Mouse (Mus musculus) MEL (cell line): ENCODE measurements around the gene Pax3. TPM values are rescaled to one million over a fixed set of nuclear protein-coding genes. Genes with fewer than 3 reads are reported as not detected.

Source experiments
- DNase-seq: peaks from one replicate; pipeline ENCODE4 v3.0.0; 2011; ENCODE audit warnings: low read depth, low spot score
- H3K27ac ChIP-seq: 2 replicates; pipeline ENCODE4 v1.5.1; 2012; ENCODE audit warnings: low read depth, mild to moderate bottlenecking, control low read depth, low read length, moderate library complexity; ENCODE audit not compliant: control insufficient read depth
- H3K27me3 ChIP-seq, 2 experiments: fragments of 150-350 bp in 1 of 2; sonication (generic) in 1 of 2; 2 replicates each; pipeline ENCODE4 v1.6.1; 2012; ENCODE audit warnings: low read length in 2 of 2, mild to moderate bottlenecking in 2 of 2, improper control_type of control experiment in 1 of 2, moderate library complexity in 1 of 2; ENCODE audit not compliant: insufficient read depth in 2 of 2, control insufficient read depth in 1 of 2
- H3K36me3 ChIP-seq, 2 experiments: 2 replicates each; pipeline ENCODE4 v1.6.1; 2012 to 2014; ENCODE audit warnings: low read length in 2 of 2, improper control_type of control experiment in 1 of 2, inconsistent platforms in 1 of 2, mild to moderate bottlenecking in 1 of 2; ENCODE audit not compliant: insufficient read depth in 2 of 2, control insufficient read depth in 1 of 2
- H3K4me1 ChIP-seq, 2 experiments: fragments of 150-350 bp in 1 of 2; sonication (generic) in 1 of 2; 2 replicates each; pipeline ENCODE4 v1.6.1; 2012; ENCODE audit warnings: low read length in 2 of 2, improper control_type of control experiment in 1 of 2, mild to moderate bottlenecking in 1 of 2; ENCODE audit not compliant: insufficient read depth in 2 of 2, control insufficient read depth in 1 of 2
- H3K4me3 ChIP-seq, 2 experiments: fragments of 150-350 bp in 1 of 2; sonication (generic) in 1 of 2; 2 replicates each; pipeline ENCODE4 v1.5.1; 2012; ENCODE audit warnings: low read depth in 2 of 2, low read length in 2 of 2, mild to moderate bottlenecking in 2 of 2, moderate library complexity in 2 of 2, control low read depth in 1 of 2, improper control_type of control experiment in 1 of 2; ENCODE audit not compliant: control insufficient read depth in 1 of 2, insufficient read depth in 1 of 2
- H3K79me2 ChIP-seq: 2 replicates; pipeline ENCODE4 v1.6.1; 2012; ENCODE audit warnings: mild to moderate bottlenecking, low read length, moderate library complexity; ENCODE audit not compliant: control insufficient read depth, poor library complexity, insufficient read depth
- H3K9ac ChIP-seq: 2 replicates; pipeline ENCODE4 v1.6.1; 2012; ENCODE audit warnings: low read depth, mild to moderate bottlenecking, control low read depth, low read length, moderate library complexity; ENCODE audit not compliant: control insufficient read depth, poor library complexity, severe bottlenecking
- H3K9me3 ChIP-seq: fragments of 150-350 bp; sonication (generic); replicated peaks from 2 replicates; pipeline ENCODE4 v1.6.1; 2012; ENCODE audit warnings: mild to moderate bottlenecking, low read length, improper control_type of control experiment, moderate library complexity; ENCODE audit not compliant: insufficient read depth
- CHD2 ChIP-seq: IDR thresholded peaks from 2 replicates; pipeline ENCODE4 v1.6.1; 2011; ENCODE audit warnings: low read length, improper control_type of control experiment
- CTCF ChIP-seq, 3 experiments: IDR thresholded peaks in 2 of 3; conservative IDR thresholded peaks in 1 of 3; 2 replicates each; pipeline ENCODE4 v1.5.1; 2011 to 2012; ENCODE audit warnings: low read length in 3 of 3, low read depth in 2 of 3, mild to moderate bottlenecking in 2 of 3, improper control_type of control experiment in 1 of 3, inconsistent platforms in 1 of 3, mixed read lengths in 1 of 3, moderate library complexity in 1 of 3; ENCODE audit not compliant: control insufficient read depth in 1 of 3, insufficient read depth in 1 of 3, poor library complexity in 1 of 3, severe bottlenecking in 1 of 3
- ELF1 ChIP-seq: IDR thresholded peaks from 2 replicates; pipeline ENCODE4 v1.6.1; 2014; ENCODE audit warnings: low read depth, mild to moderate bottlenecking, inconsistent platforms, low read length, improper control_type of control experiment, moderate library complexity
- JUND ChIP-seq: IDR thresholded peaks from 2 replicates; pipeline ENCODE4 v1.6.1; 2011; ENCODE audit warnings: low read depth, mild to moderate bottlenecking, improper control_type of control experiment, low read length
- MAFK ChIP-seq: IDR thresholded peaks from 2 replicates; pipeline ENCODE4 v1.6.1; 2011; ENCODE audit warnings: low read depth, mild to moderate bottlenecking, low read length, improper control_type of control experiment, borderline replicate concordance
- MAX ChIP-seq: IDR thresholded peaks from 2 replicates; pipeline ENCODE4 v1.6.1; 2011; ENCODE audit warnings: low read length, improper control_type of control experiment
- MXI1 ChIP-seq: IDR thresholded peaks from 2 replicates; pipeline ENCODE4 v1.6.1; 2011; ENCODE audit warnings: mild to moderate bottlenecking, low read depth, low read length, improper control_type of control experiment
- MYC ChIP-seq: IDR thresholded peaks from 2 replicates; pipeline ENCODE4 v1.6.1; 2011; ENCODE audit warnings: low read depth, mild to moderate bottlenecking, low read length, improper control_type of control experiment, moderate library complexity
- NRF1 ChIP-seq: IDR thresholded peaks from 2 replicates; pipeline ENCODE4 v1.6.1; 2014; ENCODE audit warnings: low read depth, mild to moderate bottlenecking, inconsistent platforms, low read length, improper control_type of control experiment, moderate library complexity; ENCODE audit not compliant: poor library complexity, insufficient read depth, severe bottlenecking
- POLR2A ChIP-seq, 2 experiments: IDR thresholded peaks; 2 replicates each; pipeline ENCODE4 v1.6.1; 2011 to 2012; ENCODE audit warnings: low read length in 2 of 2, mild to moderate bottlenecking in 2 of 2, control low read depth in 1 of 2, improper control_type of control experiment in 1 of 2, low read depth in 1 of 2, moderate library complexity in 1 of 2; ENCODE audit not compliant: control insufficient read depth in 1 of 2, insufficient read depth in 1 of 2, poor library complexity in 1 of 2
- POLR2AphosphoS2 ChIP-seq: IDR thresholded peaks from 2 replicates; pipeline ENCODE4 v1.6.1; 2011; ENCODE audit warnings: low read length, improper control_type of control experiment
- POLR2AphosphoS5 ChIP-seq: IDR thresholded peaks from 2 replicates; pipeline ENCODE4 v1.6.1; 2012; ENCODE audit warnings: low read depth, borderline replicate concordance, mild to moderate bottlenecking, inconsistent platforms, low read length, moderate library complexity, mixed read lengths
- RAD21 ChIP-seq: IDR thresholded peaks from 2 replicates; pipeline ENCODE4 v1.6.1; 2011; ENCODE audit warnings: mild to moderate bottlenecking, low read depth, low read length, improper control_type of control experiment
- RCOR1 ChIP-seq: IDR thresholded peaks from 2 replicates; pipeline ENCODE4 v1.6.1; 2012; ENCODE audit warnings: low read depth, mild to moderate bottlenecking, inconsistent platforms, low read length, improper control_type of control experiment
- SIN3A ChIP-seq: IDR thresholded peaks from 2 replicates; pipeline ENCODE4 v1.6.1; 2012; ENCODE audit warnings: low read length, improper control_type of control experiment, inconsistent platforms
- SMC3 ChIP-seq: IDR thresholded peaks from 2 replicates; pipeline ENCODE4 v1.6.1; 2011; ENCODE audit warnings: low read depth, low read length, improper control_type of control experiment
- TAL1 ChIP-seq: IDR thresholded peaks from 2 replicates; pipeline ENCODE4 v1.6.1; 2012; ENCODE audit warnings: mild to moderate bottlenecking, inconsistent platforms, low read length, moderate library complexity, mixed read lengths
- ZC3H11A ChIP-seq: IDR thresholded peaks from 2 replicates; pipeline ENCODE4 v1.6.1; 2012; ENCODE audit warnings: low read depth, mild to moderate bottlenecking, inconsistent platforms, low read length, improper control_type of control experiment
- ZKSCAN1 ChIP-seq: IDR thresholded peaks from 2 replicates; pipeline ENCODE4 v1.6.1; 2012; ENCODE audit warnings: low read depth, mild to moderate bottlenecking, inconsistent platforms, low read length, improper control_type of control experiment, moderate library complexity
- ZMIZ1 ChIP-seq: IDR thresholded peaks from 2 replicates; pipeline ENCODE4 v1.6.1; 2012; ENCODE audit warnings: low read depth, mild to moderate bottlenecking, inconsistent platforms, low read length, improper control_type of control experiment, moderate library complexity
- ZNF384 ChIP-seq: IDR thresholded peaks from 2 replicates; pipeline ENCODE4 v1.6.1; 2012; ENCODE audit warnings: low read depth, mild to moderate bottlenecking, inconsistent platforms, low read length, improper control_type of control experiment
- polyA plus RNA-seq, 2 experiments: library from polyadenylated mRNA; stranded (reverse) in 1 of 2; unstranded in 1 of 2; fragments of >175 nt in 1 of 2; fragments of >200 nt in 1 of 2; gene quantifications; 2 replicates each; pipeline versions ENCODE4 v1.2.1 to v1.2.4; 2012; ENCODE audit warnings: low replicate concordance in 2 of 2, low read depth in 1 of 2; ENCODE audit not compliant: insufficient read length in 2 of 2, insufficient read depth in 1 of 2, missing spikeins in 1 of 2
- total RNA-seq: library from RNA; depleted of rRNA; stranded (reverse); fragments of 300-350 nt; gene quantifications from 2 replicates; pipeline ENCODE4 v1.2.3, GENCODE M21; 2012

Gene Pax3
- total and polyA plus RNA-seq, 3 experiments, result not detected

DNA sequence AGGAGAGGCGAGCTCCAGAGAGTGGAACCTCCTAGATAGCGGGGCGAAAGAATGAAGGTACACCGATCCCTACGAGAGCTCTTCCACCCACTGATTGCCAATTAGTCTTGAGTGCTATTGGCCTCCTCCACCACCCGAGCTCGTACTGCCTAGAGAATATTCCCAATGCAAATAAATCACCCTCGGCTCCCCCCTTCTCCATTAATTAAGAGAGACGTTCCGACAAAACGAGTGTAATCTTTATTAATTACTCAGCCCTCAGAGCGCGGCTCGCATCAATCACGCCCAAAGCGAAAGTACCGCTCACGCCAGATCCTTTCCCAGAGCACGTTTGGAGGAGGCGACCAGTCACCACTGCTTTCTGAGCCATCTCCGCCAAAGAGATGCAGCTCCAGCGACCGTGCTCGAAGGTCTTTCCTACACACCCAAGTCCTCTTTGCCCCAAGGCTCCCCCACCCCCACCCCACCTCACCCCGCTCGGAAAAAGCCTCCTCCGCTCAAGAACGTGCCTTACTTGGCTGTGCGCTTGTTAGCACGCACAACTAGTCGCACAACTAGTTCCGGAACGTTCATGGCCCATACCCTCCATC lies 6.8 kb upstream of the Pax3 start:
- TF ChIP-seq RCOR1 (no peak), ELF1 (no peak), MXI1 (no peak), POLR2AphosphoS5 (no peak), MAFK (no peak), NRF1 (no peak), ZNF384 (no peak), MAX (no peak), CTCF (IDR thresholded peaks at IDR 0.05 in 2 of 3, conservative IDR thresholded peaks at IDR 0.05 in 1 of 3; ENCODE audit: control insufficient read depth in 1 of 3, insufficient read depth in 1 of 3, low read depth in 2 of 3, low read length in 3 of 3, poor library complexity in 1 of 3, severe bottlenecking in 1 of 3) (no peak), TAL1 (no peak), MYC (no peak), POLR2A (IDR thresholded peaks at IDR 0.05; ENCODE audit: control insufficient read depth in 1 of 2, insufficient read depth in 1 of 2, low read depth in 1 of 2, low read length in 2 of 2, poor library complexity in 1 of 2) (no peak)
- TF ChIP-seq, all 39 proteins: peak for 0
- Histone ChIP-seq H3K27me3 (no peaks in the 10 kb centered on the region), H3K27ac (no peak overlapping the region)

DNA sequence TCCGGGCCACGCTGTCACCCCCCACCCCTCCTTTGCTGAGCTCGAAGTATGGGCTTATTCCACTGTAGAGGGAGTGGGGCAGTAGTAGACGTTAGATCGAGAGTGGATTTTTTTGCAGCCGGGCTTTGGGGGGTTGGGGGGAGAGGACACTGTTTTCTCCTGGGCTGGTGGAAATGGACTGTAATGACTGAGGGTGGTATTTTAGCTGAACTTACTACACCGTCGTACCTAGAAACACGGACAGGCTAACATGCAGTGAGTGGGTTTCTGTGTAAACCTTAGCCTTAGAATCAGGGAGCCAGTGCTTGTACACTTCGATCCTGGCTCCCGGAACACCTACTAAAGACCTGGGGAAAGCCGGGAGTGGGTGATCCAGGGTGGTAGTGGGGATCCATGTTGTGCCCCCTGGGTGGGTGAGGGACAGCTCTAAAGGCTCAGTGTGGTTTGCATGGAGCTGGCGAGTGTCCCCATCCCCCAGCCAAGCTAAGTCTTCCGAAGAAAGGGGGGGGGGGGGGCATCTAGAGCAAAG lies 6.2 kb upstream of the Pax3 start:
- no peaks in the 10 kb centered on the region for H3K36me3 ChIP-seq
- DNase-seq, result no peak
- no peak overlapping the region for H3K4me3 ChIP-seq
- no peaks in the 10 kb centered on the region for H3K9me3 ChIP-seq
- TF ChIP-seq ZNF384, result no peak
- TF ChIP-seq SIN3A, result no peak
- TF ChIP-seq MYC, result no peak
- no peak for TF ChIP-seq RAD21
- TF ChIP-seq MXI1, result no peak
- TF ChIP-seq POLR2AphosphoS2, result no peak
- TF ChIP-seq ELF1, result no peak
- TF ChIP-seq TAL1, result no peak
- TF ChIP-seq SMC3, result no peak
- no peak for TF ChIP-seq JUND
- no peak for TF ChIP-seq ZMIZ1
- no peak for TF ChIP-seq CTCF (IDR thresholded peaks at IDR 0.05 in 2 of 3, conservative IDR thresholded peaks at IDR 0.05 in 1 of 3; ENCODE audit: control insufficient read depth in 1 of 3, insufficient read depth in 1 of 3, low read depth in 2 of 3, low read length in 3 of 3, poor library complexity in 1 of 3, severe bottlenecking in 1 of 3)
- no peak for TF ChIP-seq ZKSCAN1
- no peak for TF ChIP-seq POLR2AphosphoS5
- TF ChIP-seq CHD2, result no peak
- TF ChIP-seq ZC3H11A, result no peak
- no peak for TF ChIP-seq MAFK
- no peak overlapping the region for H3K27ac ChIP-seq
- H3K4me1 ChIP-seq, result no peaks in the 10 kb centered on the region
- no peak overlapping the region for H3K9ac ChIP-seq
- H3K79me2 ChIP-seq, result no peaks in the 10 kb centered on the region
- H3K27me3 ChIP-seq, result no peaks in the 10 kb centered on the region

More for the DNA sequence above, 6.8 kb upstream of the Pax3 start:
- no peaks in the 10 kb centered on the region for H3K4me1 ChIP-seq
- H3K36me3 ChIP-seq, result no peaks in the 10 kb centered on the region
- no peak overlapping the region for H3K4me3 ChIP-seq
- no peak overlapping the region for H3K9ac ChIP-seq
- H3K9me3 ChIP-seq, result no peaks in the 10 kb centered on the region
- DNase-seq, result no peak
- no peaks in the 10 kb centered on the region for H3K79me2 ChIP-seq
